Mouse (Mus musculus) cerebellum, adult 11-12 months (tissue): ENCODE data around the gene Tmem79.
"Not testable (repeated sequence)": the region's sequence is repeated elsewhere in the genome, so short reads cannot be mapped to it uniquely, and the experiment has no call there.

ENCODE experiments used
- DNase-seq: peaks from one replicate; pipeline ENCODE4 v3.0.0; 2022

The Tmem79 gene

DNA sequence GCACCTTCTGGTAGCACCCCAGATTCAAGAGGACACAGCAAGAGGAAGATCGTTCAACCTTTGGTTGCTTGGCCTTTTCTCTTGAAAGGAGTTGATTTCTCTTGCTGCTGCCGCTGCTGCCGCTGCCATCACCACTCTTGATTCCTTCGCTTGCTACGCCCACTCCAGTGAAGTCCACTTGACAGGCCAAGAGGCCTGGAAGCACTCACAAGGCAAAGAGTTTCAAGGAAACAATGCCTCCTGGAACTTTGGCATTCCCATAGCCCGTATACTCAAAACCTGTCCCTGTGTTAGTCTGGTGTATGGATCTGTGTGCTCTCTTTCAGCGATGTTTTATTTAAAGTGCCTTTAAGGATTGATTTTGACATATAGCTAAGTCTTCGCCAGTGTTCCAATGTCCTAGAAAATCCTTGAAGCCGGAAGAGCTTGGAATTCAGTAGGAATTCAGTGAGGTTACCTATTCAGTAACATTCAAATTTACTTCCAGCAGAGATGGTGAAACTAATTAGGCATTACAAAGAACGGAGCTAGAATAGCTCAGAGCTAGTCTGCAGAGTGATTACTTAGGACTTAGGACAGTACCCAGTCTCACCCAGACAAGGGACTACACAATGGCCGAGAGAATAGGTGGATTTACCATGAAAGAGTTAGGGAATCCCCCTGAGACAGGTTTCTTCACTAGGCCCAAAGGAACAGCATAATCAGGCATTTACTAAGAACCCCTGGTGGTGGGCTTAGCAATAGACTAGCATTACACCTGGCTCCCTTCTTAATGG, 54.6 kb downstream of the Tmem79 start:
- not testable (repeated sequence) for DNase-seq

DNA sequence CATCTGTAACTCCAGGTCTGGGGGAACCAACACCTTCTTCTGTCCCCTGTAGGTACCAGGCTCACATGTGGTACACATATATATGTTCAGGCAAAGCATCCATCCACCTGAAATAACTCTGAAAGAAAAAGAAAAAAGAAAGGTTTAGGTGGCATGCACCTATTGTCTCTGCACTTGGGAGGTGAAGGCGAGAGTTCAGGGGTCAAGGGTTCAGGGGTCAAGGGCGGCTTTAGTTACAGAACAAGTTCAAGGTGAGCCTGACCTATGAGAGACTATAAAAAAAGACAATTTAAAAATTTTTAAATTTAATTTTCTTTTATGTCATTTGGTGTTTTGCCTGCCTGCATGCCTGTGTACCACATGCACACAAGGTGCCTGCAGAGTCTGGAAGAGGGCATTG, 55.9 kb downstream of the Tmem79 start:
- DNase-seq = no peak
